Mouse (Mus musculus) inflammation-experienced regulatory T-cells (primary cell): ENCODE measurements around the gene Gm21319. TPM values are rescaled to one million over a fixed set of nuclear protein-coding genes. Genes with fewer than 3 reads are reported as not detected.

ENCODE experiments used
- polyA plus RNA-seq, 2 experiments: library from polyadenylated mRNA; unstranded; fragments of 100-300 nt; shearing (Covaris generic); gene quantifications; one replicate each; pipeline ENCODE4 v1.2.1; 2017

The Gm21319 gene
- under 1 TPM; 0.08 to 0.39 TPM for polyA plus RNA-seq

GRCm38 (mm10) chr12:87775655-87776054 lies at the start of gene Gm21319:
Gene Gm21319, minus strand, starts transcription at chr12:87775755.

GRCm38 (mm10) chr12:87816277-87816676 lies 40.7 kb upstream of the Gm21319 start, which contains the start of gene BB287469:
Gene BB287469, plus strand, starts transcription at chr12:87816577.

GRCm38 (mm10) chr12:87795212-87795611 lies 19.7 kb upstream of the Gm21319 start, which contains the start of gene Gm21936:
Gene Gm21936, plus strand, starts transcription at chr12:87795512.

Other genes starting within 250 kb of the Gm21319 start
- under 1 TPM in 1 of 2 experiments, not detected in 1; 0.71 TPM for gene Oog1, start 173.1 kb downstream of the Gm21319 start, polyA plus RNA-seq
- under 1 TPM in 1 of 2 experiments, not detected in 1; 0.66 TPM for gene Gm4027, start 156.9 kb downstream of the Gm21319 start, polyA plus RNA-seq
- under 1 TPM in 1 of 2 experiments, not detected in 1; 0.99 TPM for gene Gm16381, start 131.1 kb downstream of the Gm21319 start, polyA plus RNA-seq
- gene Gm21936, start 19.8 kb upstream of the Gm21319 start, polyA plus RNA-seq: not detected
- 1 to 10 TPM in 1 of 2 experiments, not detected in 1; 1.4 TPM for gene BB287469, start 40.8 kb upstream of the Gm21319 start, polyA plus RNA-seq
- under 1 TPM in 1 of 2 experiments, not detected in 1; 0.99 TPM for gene Gm2001, start 66.6 kb upstream of the Gm21319 start, polyA plus RNA-seq
- gene Gm2016, start 98.3 kb upstream of the Gm21319 start, polyA plus RNA-seq: under 1 TPM; 0.13 to 0.22 TPM
- gene Gm2022, start 119.6 kb upstream of the Gm21319 start, polyA plus RNA-seq: not detected
- gene Gm2035, start 144.1 kb upstream of the Gm21319 start, polyA plus RNA-seq: not detected
- gene Gm2042, start 178.3 kb upstream of the Gm21319 start, polyA plus RNA-seq: 1 to 10 TPM in 1 of 2 experiments, not detected in 1; 2.1 TPM
- not detected for gene Gm2075, start 236.1 kb upstream of the Gm21319 start, polyA plus RNA-seq
- not detected for gene Gm6803, start 243.0 kb upstream of the Gm21319 start, polyA plus RNA-seq